Mouse (Mus musculus) ES-Bruce4 (cell line): Measurements from ENCODE around the gene Syt1.

Experiments
- CTCF ChIP-seq: IDR thresholded peaks from one replicate; pipeline ENCODE4 v1.8.1; 2011; ENCODE audit warnings: low read depth, low read length
- POLR2A ChIP-seq: IDR thresholded peaks from one replicate; pipeline ENCODE4 v1.8.1; 2011; ENCODE audit warnings: low read length; ENCODE audit not compliant: insufficient read depth

DNA sequence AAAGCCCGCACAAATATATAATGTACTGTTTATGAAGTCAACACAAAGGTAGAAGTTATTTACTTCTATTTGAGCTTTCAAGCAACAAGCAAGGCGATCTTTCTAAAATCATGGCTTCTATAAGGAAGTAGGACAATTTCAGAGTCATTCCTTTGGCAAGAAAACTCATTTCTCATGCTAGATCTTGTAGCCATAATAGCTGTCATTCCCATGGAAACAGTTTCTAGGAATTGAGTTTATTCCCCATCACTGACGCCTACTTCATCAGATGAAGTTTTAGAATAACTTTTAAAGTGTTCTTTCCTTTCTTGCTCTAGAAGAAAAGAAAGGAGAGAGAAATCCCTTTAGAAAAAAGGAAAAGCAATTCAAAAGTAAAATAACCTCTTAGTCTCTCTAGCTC, 341.8 kb downstream of the Syt1 start:
- TF ChIP-seq CTCF (no peak), POLR2A (no peak)
